Mouse (Mus musculus) liver, adult 2 months (tissue): ENCODE measurements around the gene Zfp64.

Experiments
- CTCF ChIP-seq: fragments of 200-500 bp; IDR thresholded peaks from 2 replicates; pipeline ENCODE4 v1.5.1; 2011; ENCODE audit warnings: low read depth, low read length, control low read depth
- POLR2A ChIP-seq: fragments of 200-500 bp; IDR thresholded peaks from 2 replicates; pipeline ENCODE4 v1.6.1; 2011; ENCODE audit warnings: low read length, control low read depth; ENCODE audit not compliant: insufficient read depth; ENCODE audit errors: extremely low read depth

GRCm38 (mm10) chr2:168936896-168937295, 18.5 kb downstream of the Zfp64 start:
- TF ChIP-seq CTCF (no peak), POLR2A (no peak)
